Mouse (Mus musculus): ENCODE data around the gene Esrrg.

Esrrg gene

DNA sequence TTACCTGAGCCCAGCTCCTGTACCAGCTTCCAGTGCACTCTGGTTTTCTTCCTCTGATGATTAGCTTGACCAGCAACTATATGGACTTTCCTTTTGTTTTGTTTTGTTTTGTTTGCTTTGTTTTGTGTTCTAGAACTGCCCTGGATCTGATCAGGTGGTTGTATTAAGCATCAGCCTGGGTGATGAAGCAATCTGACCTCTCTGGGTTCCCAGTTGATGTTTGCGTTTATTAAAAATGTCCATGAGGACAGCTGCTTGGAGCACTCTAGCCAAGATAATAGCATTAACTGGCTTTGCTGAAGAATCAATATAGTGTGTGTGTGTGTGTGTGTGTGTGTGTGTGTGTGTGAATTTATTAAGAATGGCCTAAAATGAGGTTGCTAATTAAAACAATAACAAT is 149.4 kb downstream of the Esrrg start:
- no peak for TF ChIP-seq NANOG (IDR thresholded peaks at IDR 0.05; ENCODE audit: borderline replicate concordance, low read length)
- TF ChIP-seq CTCF (conservative IDR thresholded peaks at IDR 0.05; ENCODE audit: low read length): no peak
- no peak for TF ChIP-seq POU5F1 (IDR thresholded peaks at IDR 0.05; ENCODE audit: borderline replicate concordance, low read length)
- no peaks in the 10 kb centered on the region for H3K27me3 ChIP-seq (ENCODE audit: insufficient read depth, low read length)
- no peaks in the 10 kb centered on the region for H3K4me1 ChIP-seq (replicated peaks; ENCODE audit: low read depth, low read length)
- H3K9me3 ChIP-seq (ENCODE audit: low read length): no peaks in the 10 kb centered on the region
- no peaks in the 10 kb centered on the region for H3K36me3 ChIP-seq (ENCODE audit: insufficient read depth, low read length)
- no peak overlapping the region for H3K4me3 ChIP-seq (replicated peaks; ENCODE audit: low read length)

DNA sequence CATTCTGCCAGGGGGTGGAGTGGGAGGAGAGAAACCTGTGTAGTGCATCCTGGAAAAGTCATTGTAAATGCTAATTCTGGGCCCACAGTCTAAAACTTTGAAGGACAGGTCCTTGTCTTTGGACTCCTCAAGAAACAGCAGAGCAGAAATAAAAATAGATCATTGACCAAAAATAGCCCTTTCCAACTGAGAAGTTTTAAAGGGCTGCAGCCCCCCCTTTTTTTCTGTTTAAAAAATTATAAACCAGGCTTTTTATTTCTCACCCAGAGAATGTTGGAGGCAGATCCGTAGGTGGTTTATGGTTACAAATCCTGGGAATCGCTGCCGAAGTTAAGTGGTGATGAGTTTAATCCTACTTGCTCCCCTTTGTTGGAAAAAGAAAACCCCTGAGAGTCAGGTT is 150.0 kb downstream of the Esrrg start:
- Histone ChIP-seq H3K27me3 (ENCODE audit: insufficient read depth, low read length) (no peaks in the 10 kb centered on the region), H3K4me3 (replicated peaks; ENCODE audit: low read length) (no peak overlapping the region), H3K36me3 (ENCODE audit: insufficient read depth, low read length) (no peaks in the 10 kb centered on the region), H3K4me1 (replicated peaks; ENCODE audit: low read depth, low read length) (no peaks in the 10 kb centered on the region), H3K9me3 (ENCODE audit: low read length) (no peaks in the 10 kb centered on the region)
- no peak for TF ChIP-seq NANOG (IDR thresholded peaks at IDR 0.05; ENCODE audit: borderline replicate concordance, low read length)
- TF ChIP-seq CTCF (conservative IDR thresholded peaks at IDR 0.05; ENCODE audit: low read length): no peak
- no peak for TF ChIP-seq POU5F1 (IDR thresholded peaks at IDR 0.05; ENCODE audit: borderline replicate concordance, low read length)

DNA sequence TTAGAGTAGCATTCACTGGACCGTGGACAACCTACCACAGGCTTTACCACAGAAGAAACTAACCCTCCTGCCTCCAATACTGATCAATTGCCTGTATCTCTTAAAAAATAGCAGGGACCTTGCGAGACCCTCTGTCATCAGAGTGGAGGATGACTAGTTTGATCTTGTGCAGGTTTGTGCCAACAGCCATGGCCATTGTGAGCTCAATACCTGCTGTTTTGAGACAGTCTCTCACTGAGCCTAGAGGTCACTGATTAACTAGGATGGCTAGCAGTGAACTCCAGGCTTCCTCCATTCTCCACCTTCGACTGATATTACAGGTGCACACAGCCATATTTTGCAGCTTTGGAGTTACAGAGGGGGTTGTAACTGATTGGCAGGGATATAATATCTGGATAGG is 150.9 kb downstream of the Esrrg start:
- no peak for TF ChIP-seq POU5F1 (IDR thresholded peaks at IDR 0.05; ENCODE audit: borderline replicate concordance, low read length)
- no peak for TF ChIP-seq CTCF (conservative IDR thresholded peaks at IDR 0.05; ENCODE audit: low read length)
- no peak for TF ChIP-seq NANOG (IDR thresholded peaks at IDR 0.05; ENCODE audit: borderline replicate concordance, low read length)
- H3K36me3 ChIP-seq (ENCODE audit: insufficient read depth, low read length): no peaks in the 10 kb centered on the region
- H3K27me3 ChIP-seq (ENCODE audit: insufficient read depth, low read length): no peaks in the 10 kb centered on the region
- H3K9me3 ChIP-seq (ENCODE audit: low read length): no peaks in the 10 kb centered on the region
- H3K4me1 ChIP-seq (replicated peaks; ENCODE audit: low read depth, low read length): no peaks in the 10 kb centered on the region
- H3K4me3 ChIP-seq (replicated peaks; ENCODE audit: low read length): no peak overlapping the region

DNA sequence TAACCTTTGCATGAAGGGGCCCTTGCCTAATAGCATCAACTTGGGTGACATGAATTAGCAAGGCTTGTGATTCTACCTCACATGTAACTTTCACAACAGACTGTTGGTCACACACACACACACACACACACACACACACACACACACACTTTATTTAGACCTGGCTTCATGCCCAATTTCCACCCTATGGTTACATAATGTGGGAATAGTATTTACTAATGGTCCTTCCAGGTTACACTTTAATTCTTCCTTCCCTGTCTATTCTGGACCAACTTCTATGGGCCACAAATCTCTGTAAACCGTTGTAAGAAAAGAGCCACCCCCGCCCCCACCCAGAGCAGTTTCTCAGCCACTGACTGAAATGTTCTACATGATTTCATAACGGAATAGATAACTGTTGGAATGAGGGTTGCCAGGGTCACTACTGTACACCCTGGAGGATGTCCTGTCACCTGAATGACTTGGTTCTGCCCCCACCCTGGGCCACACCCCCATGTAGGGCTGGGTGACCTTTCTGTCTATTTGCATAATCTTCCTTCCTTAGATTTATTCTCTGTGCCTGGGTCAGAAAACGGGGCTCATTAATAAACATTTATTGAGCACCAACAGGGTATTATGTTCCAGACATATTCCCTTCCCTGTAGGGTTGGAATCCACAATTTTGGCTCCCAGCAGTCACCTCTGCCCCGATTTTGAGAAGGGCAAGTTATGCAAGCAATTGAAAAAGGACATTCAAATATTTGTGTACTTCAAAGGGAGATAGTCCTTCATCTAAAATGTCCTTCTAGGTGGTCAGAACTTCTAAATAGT is 154.3 kb downstream of the Esrrg start:
- H3K4me1 ChIP-seq (replicated peaks; ENCODE audit: low read depth, low read length): no peaks in the 10 kb centered on the region
- TF ChIP-seq POU5F1 (IDR thresholded peaks at IDR 0.05; ENCODE audit: borderline replicate concordance, low read length): no peak
- TF ChIP-seq NANOG (IDR thresholded peaks at IDR 0.05; ENCODE audit: borderline replicate concordance, low read length): no peak
- TF ChIP-seq CTCF (conservative IDR thresholded peaks at IDR 0.05; ENCODE audit: low read length): no peak
- H3K36me3 ChIP-seq (ENCODE audit: insufficient read depth, low read length): no peaks in the 10 kb centered on the region
- no peak overlapping the region for H3K4me3 ChIP-seq (replicated peaks; ENCODE audit: low read length)
- H3K9me3 ChIP-seq (ENCODE audit: low read length): peaks cover under 1% of the 10 kb centered on the region; the same call in 1 of the 2 replicates
- H3K27me3 ChIP-seq (ENCODE audit: insufficient read depth, low read length): no peaks in the 10 kb centered on the region

DNA sequence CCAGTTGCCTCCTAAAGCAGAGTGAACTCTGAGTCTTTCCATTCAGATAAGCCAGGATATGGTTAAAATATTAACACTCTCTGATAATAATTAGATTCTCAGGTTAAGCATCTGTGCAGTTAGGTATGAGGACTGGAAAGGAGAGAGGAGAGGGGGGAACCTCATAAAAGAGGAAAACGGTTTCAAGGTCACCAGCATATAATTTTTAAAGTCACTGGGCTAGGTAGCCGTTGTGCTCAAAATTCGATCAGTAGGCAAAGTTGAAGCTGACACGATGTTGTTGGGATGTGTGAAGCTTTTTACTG is 154.8 kb downstream of the Esrrg start:
- TF ChIP-seq CTCF (conservative IDR thresholded peaks at IDR 0.05; ENCODE audit: low read length) (no peak), NANOG (IDR thresholded peaks at IDR 0.05; ENCODE audit: borderline replicate concordance, low read length) (no peak), POU5F1 (IDR thresholded peaks at IDR 0.05; ENCODE audit: borderline replicate concordance, low read length) (no peak)

DNA sequence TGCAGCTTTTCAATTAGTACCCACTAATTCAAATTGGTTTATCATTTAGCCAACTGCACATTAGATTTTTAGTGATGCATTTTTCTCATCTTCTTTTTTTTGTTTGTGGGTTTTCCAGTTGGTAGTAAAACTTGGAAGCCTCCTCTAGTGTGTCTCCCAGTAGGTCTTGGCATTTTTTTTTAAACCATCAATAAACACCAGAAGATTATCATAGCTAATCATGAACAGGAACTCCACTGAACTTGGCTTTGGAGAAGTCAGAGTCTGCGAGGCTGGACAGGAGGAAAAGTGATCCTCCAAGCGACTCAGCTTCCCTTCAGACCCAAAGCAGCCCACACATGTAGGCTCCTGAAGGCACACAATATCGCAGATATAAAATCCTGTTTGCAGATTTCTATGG is 155.2 kb downstream of the Esrrg start:
- Histone ChIP-seq H3K4me1 (replicated peaks; ENCODE audit: low read depth, low read length) (no peaks in the 10 kb centered on the region), H3K4me3 (replicated peaks; ENCODE audit: low read length) (no peak overlapping the region), H3K9me3 (ENCODE audit: low read length) (peaks cover 8% of the 10 kb centered on the region; the same call in 1 of the 2 replicates), H3K27me3 (ENCODE audit: insufficient read depth, low read length) (no peaks in the 10 kb centered on the region), H3K36me3 (ENCODE audit: insufficient read depth, low read length) (no peaks in the 10 kb centered on the region)
- TF ChIP-seq NANOG (IDR thresholded peaks at IDR 0.05; ENCODE audit: borderline replicate concordance, low read length) (no peak), CTCF (conservative IDR thresholded peaks at IDR 0.05; ENCODE audit: low read length) (no peak), POU5F1 (IDR thresholded peaks at IDR 0.05; ENCODE audit: borderline replicate concordance, low read length) (no peak)

More for the DNA sequence above, 154.8 kb downstream of the Esrrg start:
- peaks cover 6% of the 10 kb centered on the region; the same call in 1 of the 2 replicates for H3K9me3 ChIP-seq (ENCODE audit: low read length)
- no peaks in the 10 kb centered on the region for H3K4me1 ChIP-seq (replicated peaks; ENCODE audit: low read depth, low read length)
- H3K4me3 ChIP-seq (replicated peaks; ENCODE audit: low read length): no peak overlapping the region
- H3K27me3 ChIP-seq (ENCODE audit: insufficient read depth, low read length): no peaks in the 10 kb centered on the region
- H3K36me3 ChIP-seq (ENCODE audit: insufficient read depth, low read length): no peaks in the 10 kb centered on the region

DNA sequence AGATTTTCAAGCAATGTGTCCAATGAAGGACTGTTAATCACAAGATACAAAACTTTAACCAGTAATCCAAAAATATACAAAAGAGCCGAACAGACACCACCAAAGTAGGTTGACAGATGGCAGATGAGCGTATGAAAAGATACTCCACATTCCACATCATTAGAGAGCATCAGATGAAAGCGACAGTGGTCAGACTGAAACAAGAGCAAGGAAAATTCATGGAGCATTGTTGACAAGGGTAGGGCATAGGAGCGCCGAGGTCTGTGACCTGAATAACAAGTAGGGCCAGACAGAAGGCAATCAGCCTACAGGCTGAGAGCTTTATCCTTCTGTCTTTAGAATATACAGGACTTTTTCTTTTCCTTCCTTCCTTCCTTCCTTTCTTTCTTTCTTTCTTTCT is 157.0 kb downstream of the Esrrg start:
- H3K36me3 ChIP-seq (ENCODE audit: insufficient read depth, low read length): no peaks in the 10 kb centered on the region
- peaks cover 8% of the 10 kb centered on the region; the same call in 1 of the 2 replicates for H3K9me3 ChIP-seq (ENCODE audit: low read length)
- no peaks in the 10 kb centered on the region for H3K4me1 ChIP-seq (replicated peaks; ENCODE audit: low read depth, low read length)
- H3K4me3 ChIP-seq (replicated peaks; ENCODE audit: low read length): no peak overlapping the region
- H3K27me3 ChIP-seq (ENCODE audit: insufficient read depth, low read length): no peaks in the 10 kb centered on the region
- TF ChIP-seq NANOG (IDR thresholded peaks at IDR 0.05; ENCODE audit: borderline replicate concordance, low read length): no peak
- TF ChIP-seq CTCF (conservative IDR thresholded peaks at IDR 0.05; ENCODE audit: low read length): no peak
- TF ChIP-seq POU5F1 (IDR thresholded peaks at IDR 0.05; ENCODE audit: borderline replicate concordance, low read length): no peak

DNA sequence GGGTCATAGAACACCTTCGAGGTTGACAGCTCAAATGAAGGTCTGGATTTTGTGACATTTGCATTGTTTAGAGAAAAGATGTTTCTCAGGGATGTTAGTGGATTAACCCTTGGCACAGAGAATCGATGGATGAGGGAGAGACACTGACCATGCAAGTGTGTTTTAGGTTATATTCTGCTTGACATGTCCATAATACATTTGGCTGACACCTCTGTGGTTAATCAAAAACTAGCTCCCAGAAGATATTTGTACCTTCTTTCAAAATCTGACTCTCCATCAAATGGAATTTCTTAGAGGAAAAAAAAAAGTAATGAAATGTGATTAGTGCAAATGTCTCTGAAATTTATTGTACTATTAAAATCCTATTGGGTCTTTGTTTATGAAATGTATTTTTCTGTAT is 158.8 kb downstream of the Esrrg start:
- H3K4me3 ChIP-seq (replicated peaks; ENCODE audit: low read length): no peak overlapping the region
- TF ChIP-seq CTCF (conservative IDR thresholded peaks at IDR 0.05; ENCODE audit: low read length) (no peak), NANOG (IDR thresholded peaks at IDR 0.05; ENCODE audit: borderline replicate concordance, low read length) (no peak), POU5F1 (IDR thresholded peaks at IDR 0.05; ENCODE audit: borderline replicate concordance, low read length) (no peak)
- H3K36me3 ChIP-seq (ENCODE audit: insufficient read depth, low read length): no peaks in the 10 kb centered on the region
- H3K9me3 ChIP-seq (ENCODE audit: low read length): peaks cover 8% of the 10 kb centered on the region; the same call in 1 of the 2 replicates
- no peaks in the 10 kb centered on the region for H3K4me1 ChIP-seq (replicated peaks; ENCODE audit: low read depth, low read length)
- no peaks in the 10 kb centered on the region for H3K27me3 ChIP-seq (ENCODE audit: insufficient read depth, low read length)

DNA sequence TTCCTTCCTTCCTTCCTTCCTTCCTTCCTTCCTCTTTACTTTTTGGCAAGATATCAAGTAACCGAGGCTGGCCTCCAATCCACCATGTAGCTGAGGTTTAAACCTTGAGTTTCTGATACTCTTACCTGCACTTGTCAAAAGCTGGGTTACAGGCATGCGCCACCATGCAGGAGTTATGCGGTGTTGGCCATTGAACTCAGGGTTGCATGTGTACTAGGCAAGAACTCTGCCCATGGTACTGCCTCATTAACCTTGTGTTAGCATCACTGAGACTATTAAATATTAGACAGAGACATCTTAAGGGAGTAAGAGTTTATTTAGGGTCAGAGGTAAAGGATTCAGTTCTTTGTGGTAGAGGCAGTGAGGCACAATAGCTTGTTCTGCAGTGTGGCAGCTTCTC is 161.6 kb downstream of the Esrrg start:
- peaks cover 8% of the 10 kb centered on the region; the same call in 1 of the 2 replicates for H3K9me3 ChIP-seq (ENCODE audit: low read length)
- no peak for TF ChIP-seq POU5F1 (IDR thresholded peaks at IDR 0.05; ENCODE audit: borderline replicate concordance, low read length)
- no peak for TF ChIP-seq NANOG (IDR thresholded peaks at IDR 0.05; ENCODE audit: borderline replicate concordance, low read length)
- TF ChIP-seq CTCF (conservative IDR thresholded peaks at IDR 0.05; ENCODE audit: low read length): no peak
- H3K4me3 ChIP-seq (replicated peaks; ENCODE audit: low read length): no peak overlapping the region
- H3K27me3 ChIP-seq (ENCODE audit: insufficient read depth, low read length): no peaks in the 10 kb centered on the region
- H3K4me1 ChIP-seq (replicated peaks; ENCODE audit: low read depth, low read length): no peaks in the 10 kb centered on the region
- no peaks in the 10 kb centered on the region for H3K36me3 ChIP-seq (ENCODE audit: insufficient read depth, low read length)

Data from E14TG2a.4 (cell line).